Mouse (Mus musculus): ENCODE data around the gene Acbd4.
A peak's percentile ranks its signal among the peaks of the same experiment; 100 is the strongest.

Gene Acbd4

DNA sequence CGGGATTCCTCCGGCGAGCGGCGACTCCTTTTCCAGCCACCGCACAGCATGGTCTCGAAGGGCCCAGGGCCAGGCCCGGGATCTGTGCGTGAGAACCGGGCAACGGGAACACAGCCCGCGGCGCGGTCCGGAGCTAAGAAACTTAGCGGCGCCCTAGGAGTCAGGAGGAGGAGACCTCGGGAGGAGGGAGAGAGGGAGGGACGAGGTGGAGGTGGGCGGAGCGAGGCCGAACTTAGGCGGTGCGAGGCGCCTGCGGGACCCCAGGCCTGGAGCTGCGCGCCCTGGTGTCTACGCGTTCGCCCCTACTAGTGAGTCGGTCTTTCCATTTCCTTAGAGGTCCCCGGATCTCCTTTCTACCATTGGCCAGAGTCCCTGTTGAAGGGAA lies at the start of gene Acbd4, which contains the start of gene Plcd3:
Gene Acbd4 (plus strand): TSS at position 202 of the 385 bp plus-strand sequence.
Gene Plcd3 (minus strand): TSS at position 178 of the 385 bp plus-strand sequence.
- DNase-seq (ENCODE audit: low read depth, low spot score), result peak; percentile 81

GRCm38 (mm10) chr11:103052078-103052477 lies 49.4 kb upstream of the Acbd4 start:
- no peak for DNase-seq (ENCODE audit: low read depth, low spot score)

- DNase-seq (ENCODE audit: low read depth, low spot score), result no peak
Measured at GRCm38 (mm10) chr11:103053191-103054076, 48.0 kb upstream of the Acbd4 start.

DNA sequence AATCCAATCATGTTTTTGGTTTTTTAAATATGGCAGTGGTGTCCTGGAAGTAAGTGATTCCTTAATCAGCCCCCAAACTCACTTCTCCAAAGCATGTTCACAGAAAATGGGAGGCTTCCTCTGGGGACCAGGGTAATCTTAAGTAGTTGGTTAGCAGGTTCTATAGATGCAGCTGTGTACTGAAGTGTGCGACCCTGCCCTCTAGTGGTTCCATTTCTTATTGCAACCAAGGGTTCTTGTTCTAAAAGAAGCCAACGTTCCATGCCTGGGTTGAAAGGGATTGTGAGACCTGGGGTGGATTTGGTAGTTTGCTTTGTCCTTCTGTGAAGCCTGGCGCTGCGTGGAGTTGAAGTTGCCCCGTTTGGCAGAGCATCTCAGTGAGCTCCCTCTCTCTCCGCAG lies 46.7 kb upstream of the Acbd4 start:
- peak; percentile 84 for DNase-seq (ENCODE audit: low read depth, low spot score)

GRCm38 (mm10) chr11:103056636-103057035 lies 44.8 kb upstream of the Acbd4 start:
- no peak for DNase-seq (ENCODE audit: low read depth, low spot score)

DNA sequence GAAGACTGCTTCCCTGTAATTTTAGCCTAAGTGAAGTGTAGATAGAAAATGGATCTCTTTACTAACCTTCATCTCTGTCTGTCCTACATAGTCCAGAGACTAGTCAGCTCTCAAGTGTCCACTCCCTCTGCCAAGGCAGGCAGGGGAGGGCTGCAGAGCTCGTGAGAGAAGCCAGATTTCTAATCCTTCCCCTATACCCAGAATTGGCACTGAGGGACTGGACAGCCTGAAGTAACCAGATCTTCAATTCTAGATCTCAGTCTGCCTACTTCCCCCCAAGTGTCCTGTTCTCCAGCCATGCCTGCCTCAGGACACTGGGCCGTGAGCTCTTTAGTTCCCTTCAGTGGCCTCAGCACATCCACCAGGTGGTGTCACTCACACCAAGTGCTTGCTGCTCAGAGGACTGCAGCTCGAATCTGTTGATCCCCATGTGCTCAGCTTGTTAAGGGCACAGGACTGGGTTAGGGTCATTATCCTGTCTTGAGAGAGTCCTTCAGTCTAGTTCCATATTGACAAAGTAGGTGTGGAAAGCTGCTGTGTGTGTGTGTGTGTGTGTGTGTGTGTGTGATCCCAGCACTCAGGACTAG lies 42.9 kb upstream of the Acbd4 start:
- no peak for DNase-seq (ENCODE audit: low read depth, low spot score)

- no peak for DNase-seq (ENCODE audit: low read depth, low spot score)
Measured at GRCm38 (mm10) chr11:103066191-103067050, 35.1 kb upstream of the Acbd4 start.

- DNase-seq (ENCODE audit: low read depth, low spot score), result no peak
Measured at GRCm38 (mm10) chr11:103067051-103067361, 34.5 kb upstream of the Acbd4 start.

- DNase-seq (ENCODE audit: low read depth, low spot score), result peak; percentile 44
Measured at GRCm38 (mm10) chr11:103067457-103068001, 34.0 kb upstream of the Acbd4 start.

GRCm38 (mm10) chr11:103068272-103068671 lies 33.2 kb upstream of the Acbd4 start:
- no peak for DNase-seq (ENCODE audit: low read depth, low spot score)

DNA sequence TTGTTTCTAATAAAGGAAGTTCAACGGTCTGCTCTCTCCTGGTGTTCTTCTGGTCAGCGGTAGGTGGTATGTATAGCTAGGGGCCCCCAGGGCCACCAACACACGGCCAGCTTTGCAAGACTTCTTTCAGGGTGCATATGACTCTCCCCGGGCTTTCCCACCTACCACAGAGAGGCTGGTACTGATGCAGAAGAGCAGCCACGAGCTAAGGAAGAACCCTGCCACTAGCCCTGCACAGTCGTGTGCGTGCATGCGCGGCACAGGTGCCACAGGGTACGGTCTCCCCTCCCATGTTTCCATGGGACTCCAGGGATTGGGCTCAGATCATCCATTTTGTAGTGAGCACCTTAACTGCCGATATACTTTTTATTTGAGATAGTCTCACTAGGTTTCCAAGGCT lies 32.6 kb upstream of the Acbd4 start:
- no peak for DNase-seq (ENCODE audit: low read depth, low spot score)

GRCm38 (mm10) chr11:103069731-103070130 lies 31.8 kb upstream of the Acbd4 start:
- no peak for DNase-seq (ENCODE audit: low read depth, low spot score)

GRCm38 (mm10) chr11:103070322-103070880 lies 31.1 kb upstream of the Acbd4 start:
- DNase-seq (ENCODE audit: low read depth, low spot score), result no peak

DNA sequence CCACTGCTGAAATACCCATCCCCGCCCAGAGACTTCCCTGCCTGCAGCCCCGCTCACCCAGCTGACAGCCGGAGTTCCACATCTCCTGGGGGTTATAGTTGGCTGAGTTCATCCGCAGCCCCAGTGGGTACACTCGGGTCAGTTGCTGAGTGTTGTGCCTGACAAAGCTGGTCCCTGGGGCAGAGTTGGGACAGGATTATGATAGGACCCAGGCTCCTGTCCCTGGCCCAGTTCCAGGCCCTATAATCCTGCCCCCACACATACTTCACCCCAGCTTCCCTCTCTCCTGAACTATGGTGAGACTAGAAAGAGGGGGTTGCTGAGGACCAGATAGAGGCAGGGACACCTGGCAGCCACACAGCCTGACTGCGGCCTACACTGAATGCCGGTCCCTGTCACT lies 27.8 kb upstream of the Acbd4 start:
- no peak for DNase-seq (ENCODE audit: low read depth, low spot score)

DNA sequence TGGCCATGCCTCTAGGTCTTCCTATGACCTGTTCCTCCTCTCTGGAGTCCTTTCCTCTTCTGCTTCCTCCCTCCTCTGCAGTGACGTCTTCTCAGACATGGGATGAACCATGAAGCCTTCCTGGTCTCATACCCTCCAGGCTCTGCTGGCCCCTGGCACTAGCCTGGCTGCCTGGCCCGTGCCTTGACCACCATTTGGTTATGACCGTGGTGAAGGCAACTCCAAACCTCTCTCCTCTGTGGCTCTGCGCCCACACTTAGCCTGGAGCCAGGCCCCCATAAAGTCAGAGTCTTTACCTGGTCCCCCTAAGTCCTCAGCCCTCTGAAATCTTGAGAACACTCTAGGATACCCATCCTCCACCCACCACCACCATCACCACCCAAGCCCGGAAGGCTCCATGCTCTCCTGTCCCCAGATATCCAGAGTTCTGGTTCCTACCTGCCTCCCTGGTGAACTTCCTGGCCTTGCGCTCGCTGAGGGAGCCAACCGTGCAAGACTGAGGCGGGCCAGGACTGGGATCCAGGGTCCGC lies 27.3 kb upstream of the Acbd4 start:
- no peak for DNase-seq (ENCODE audit: low read depth, low spot score)

- DNase-seq (ENCODE audit: low read depth, low spot score), result no peak
Measured at GRCm38 (mm10) chr11:103074796-103075323, 26.6 kb upstream of the Acbd4 start.

DNA sequence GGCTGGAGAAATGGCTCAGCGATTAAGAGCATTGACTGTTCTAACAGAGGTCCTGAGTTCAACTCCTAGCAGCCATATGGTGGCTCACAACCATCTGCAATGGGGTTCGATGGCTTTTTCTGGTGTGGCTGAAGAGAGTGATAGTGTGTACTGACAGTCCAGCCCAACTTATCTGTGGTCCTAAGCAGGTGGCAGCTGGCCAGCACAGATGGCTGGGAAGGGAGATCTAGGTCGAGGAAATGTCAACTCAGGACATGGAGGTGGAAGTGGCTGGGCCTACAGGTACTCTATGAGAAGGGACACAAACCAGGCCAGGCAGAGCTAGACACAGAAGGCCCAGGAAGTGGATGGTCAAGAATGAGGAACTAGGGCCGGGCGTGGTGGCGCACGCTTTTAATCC lies 25.5 kb upstream of the Acbd4 start:
- no peak for DNase-seq (ENCODE audit: low read depth, low spot score)

DNA sequence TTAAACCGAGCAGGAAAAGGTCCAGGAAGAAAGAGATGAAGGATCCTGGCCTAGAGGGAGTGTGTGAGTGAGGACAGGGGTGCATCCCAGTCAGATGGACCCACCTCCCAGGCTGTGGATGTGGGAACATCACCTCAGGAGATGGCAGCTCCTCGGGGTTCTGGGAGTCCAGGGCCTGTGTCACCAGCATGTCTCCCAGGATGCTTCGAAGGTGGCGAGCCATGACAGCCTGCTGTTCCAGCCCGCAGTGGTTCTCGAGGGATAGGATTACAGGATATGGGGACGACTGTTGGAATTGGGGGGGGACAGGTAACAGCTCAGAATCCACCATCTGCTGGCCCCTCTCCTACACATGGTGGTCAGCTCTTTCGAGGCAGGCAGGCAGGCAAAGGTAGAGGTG lies 24.9 kb upstream of the Acbd4 start:
- DNase-seq (ENCODE audit: low read depth, low spot score), result no peak

- DNase-seq (ENCODE audit: low read depth, low spot score), result no peak
Measured at GRCm38 (mm10) chr11:103078131-103078530, 23.4 kb upstream of the Acbd4 start.

DNA sequence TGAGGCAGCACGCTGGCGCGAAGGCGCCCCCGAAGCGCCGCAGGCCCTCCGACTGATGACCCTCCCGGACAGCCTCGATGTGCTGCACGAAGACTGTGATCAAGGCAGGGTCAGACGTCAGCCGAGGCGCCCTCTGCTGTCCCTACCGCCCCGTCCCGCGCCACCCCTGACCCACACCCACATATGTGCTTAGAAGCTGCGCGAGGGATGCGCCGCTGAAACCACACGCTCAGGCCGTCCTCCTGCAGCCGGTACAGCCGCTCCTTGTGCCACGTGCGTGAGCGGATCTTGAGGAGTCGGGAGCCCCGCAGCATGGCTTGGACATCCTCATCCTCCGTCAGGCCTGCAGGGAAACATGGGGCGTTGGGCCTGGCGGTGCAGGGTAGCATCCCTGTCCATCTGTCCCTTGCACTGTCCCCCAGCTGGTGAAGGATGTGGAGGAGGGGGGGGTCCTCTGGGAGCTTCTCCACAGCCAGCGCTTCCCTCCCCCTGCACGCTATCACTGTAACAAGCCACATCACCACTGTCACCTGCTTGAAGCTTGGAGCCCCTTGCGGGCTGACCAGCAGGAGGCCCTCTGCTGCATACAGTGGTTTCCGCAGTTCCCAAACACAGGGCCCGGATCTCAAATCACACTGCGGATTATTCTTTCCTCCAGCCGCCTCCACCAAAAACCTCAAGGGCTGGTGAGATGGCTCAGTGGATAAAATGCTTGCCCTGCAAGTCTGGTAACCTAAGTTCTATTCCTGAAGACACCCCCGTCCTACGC lies 21.0 kb upstream of the Acbd4 start:
- peak; percentile 41 for DNase-seq (ENCODE audit: low read depth, low spot score)
